Mouse (Mus musculus): ENCODE measurements at regions not wholly inside any gene's neighbourhood (a gene's known extent, or its start where the extent isn't known, plus 50 kb on each side); places are given as distances from the start of the nearest gene placed in this dataset.

DNA sequence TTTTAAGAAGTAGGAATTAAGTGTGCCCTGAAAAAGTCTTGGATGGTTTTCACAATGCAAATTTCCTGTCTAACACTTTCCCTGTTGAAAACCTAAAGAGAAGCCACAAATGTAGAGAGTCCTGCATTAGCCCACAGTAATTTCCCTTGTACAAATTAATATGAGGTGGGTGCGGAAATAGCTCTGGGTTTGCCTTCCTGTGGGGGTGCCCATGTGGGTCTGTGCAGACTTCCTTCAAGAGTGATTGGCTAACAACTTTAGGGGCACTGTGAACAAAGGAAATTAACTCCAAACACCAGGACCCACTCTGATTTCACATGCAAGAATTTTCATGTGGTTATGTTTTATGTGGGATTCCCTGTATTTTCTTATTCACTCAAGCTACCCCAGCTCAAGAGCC is 578.2 kb downstream of the Adgrl2 start:
- intact Hi-C loops (cut with DNase I) = no loop called here

DNA sequence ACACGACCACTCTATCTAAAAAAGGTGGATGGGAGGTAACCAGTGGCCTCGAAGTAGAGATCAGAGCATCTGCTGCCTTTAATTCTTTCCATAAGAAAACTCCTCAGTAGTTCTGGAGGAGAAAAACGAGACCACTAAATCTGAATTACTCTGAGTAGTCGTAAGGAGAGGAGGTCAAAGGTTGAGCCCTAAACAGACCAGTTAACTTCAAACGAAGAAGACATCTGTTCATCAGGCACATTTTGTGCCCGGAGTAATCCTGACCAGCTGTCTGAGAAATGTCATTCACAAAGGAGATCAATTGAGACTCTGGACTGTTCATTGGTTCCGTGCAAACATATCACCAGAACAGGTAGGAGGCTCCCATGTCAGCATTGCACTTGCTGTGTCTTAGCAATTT is 592.0 kb downstream of the Adgrl2 start:
- no peak for DNase-seq (ENCODE audit: extremely low spot score in 1 of 2, low spot score in 2 of 2)
- intact Hi-C loops (cut with DNase I) = no loop called here

More for the DNA sequence above, 578.2 kb downstream of the Adgrl2 start:
- DNase-seq (ENCODE audit: extremely low spot score in 1 of 2, low spot score in 2 of 2) = no peak

DNA sequence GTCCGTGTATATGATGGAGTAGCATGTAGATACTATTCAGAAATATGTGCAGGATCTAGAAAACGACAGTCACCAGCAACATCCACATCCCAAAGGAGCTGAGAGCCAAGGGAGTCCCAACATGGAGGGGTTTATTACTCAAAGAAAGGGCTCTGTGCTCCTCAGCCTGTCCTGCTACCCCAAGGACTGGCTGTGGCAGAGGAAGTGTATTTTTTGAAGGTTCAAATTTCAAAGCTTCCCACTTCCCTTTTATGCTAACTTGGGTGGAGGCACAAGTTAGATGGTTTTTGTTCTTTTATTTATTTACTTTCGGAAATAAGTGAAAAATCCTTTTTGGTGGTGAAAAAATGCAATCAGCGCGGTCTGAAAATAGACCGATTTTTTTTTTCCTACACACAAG is 602.8 kb downstream of the Adgrl2 start:
- intact Hi-C loops (cut with DNase I) = no loop called here

GRCm38 (mm10) chr3:148385712-148386111 is 604.6 kb downstream of the Adgrl2 start:
- intact Hi-C loops (cut with DNase I) = no loop called here
- no peak for DNase-seq (ENCODE audit: extremely low spot score in 1 of 2, low spot score in 2 of 2)

More for the DNA sequence above, 602.8 kb downstream of the Adgrl2 start:
- no peak for DNase-seq (ENCODE audit: extremely low spot score in 1 of 2, low spot score in 2 of 2)

- DNase-seq (ENCODE audit: extremely low spot score in 1 of 2, low spot score in 2 of 2) = no peak
- intact Hi-C loops (cut with DNase I) = no loop called here
These were observed 609.3 kb downstream of the Adgrl2 start for GRCm38 (mm10) chr3:148381057-148381456.

DNA sequence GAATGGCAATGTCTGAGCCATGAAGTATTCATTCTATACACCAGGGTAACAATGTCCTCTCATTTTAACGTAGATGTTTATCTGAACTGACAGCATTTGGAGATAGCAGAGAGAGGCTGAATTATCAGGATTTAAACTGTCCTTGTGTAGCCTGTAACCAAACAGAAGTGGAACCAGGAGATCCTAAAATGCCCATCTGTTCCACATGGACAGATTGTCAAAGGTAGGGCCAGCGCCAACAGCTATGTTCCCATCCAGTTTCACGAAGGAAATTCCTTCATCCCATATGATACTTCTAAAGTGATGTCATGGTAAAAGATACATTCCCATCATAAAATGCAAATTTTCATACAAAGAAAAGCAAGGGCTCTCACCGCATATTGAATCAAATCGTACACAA is 627.0 kb downstream of the Adgrl2 start:
- no peak for DNase-seq (ENCODE audit: extremely low spot score in 1 of 2, low spot score in 2 of 2)
- intact Hi-C loops (cut with DNase I) = no loop called here

DNA sequence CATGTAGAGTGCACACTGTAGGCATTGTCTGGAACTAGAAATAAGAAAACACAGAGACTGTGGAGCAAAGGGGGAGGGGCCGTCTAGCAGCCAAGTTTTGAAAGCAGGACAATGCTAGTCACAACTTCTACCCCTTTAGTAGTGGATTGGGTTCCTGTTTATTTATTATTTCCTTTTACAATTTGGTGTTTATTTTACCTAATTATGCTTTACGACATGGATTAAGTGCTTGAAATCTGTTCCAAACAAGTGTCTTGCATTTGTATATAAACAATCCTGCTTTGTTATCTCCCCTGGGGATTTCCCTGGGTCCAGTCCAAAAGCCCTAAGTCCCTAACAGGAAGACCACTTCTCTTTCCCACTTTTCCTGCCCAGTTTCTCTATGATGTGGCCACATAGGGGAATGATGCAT is 627.9 kb downstream of the Adgrl2 start:
- intact Hi-C loops (cut with DNase I) = no loop called here

GRCm38 (mm10) chr3:148343633-148344361 is 646.6 kb downstream of the Adgrl2 start:
- peak; percentile 16 to 87 for DNase-seq (ENCODE audit: extremely low spot score in 1 of 2, low spot score in 2 of 2)
- intact Hi-C loops (cut with DNase I) = no loop called here

More for the DNA sequence above, 627.9 kb downstream of the Adgrl2 start:
- peak in 1 of 2 experiments; percentile 40 for DNase-seq (ENCODE audit: extremely low spot score in 1 of 2, low spot score in 2 of 2)

- DNase-seq (ENCODE audit: extremely low spot score in 1 of 2, low spot score in 2 of 2) = no peak
- intact Hi-C loops (cut with DNase I) = no loop called here
These were observed 647.1 kb downstream of the Adgrl2 start for GRCm38 (mm10) chr3:148343256-148343632.

- DNase-seq (ENCODE audit: extremely low spot score in 1 of 2, low spot score in 2 of 2) = no peak
- intact Hi-C loops (cut with DNase I) = no loop called here
These were observed 651.1 kb downstream of the Adgrl2 start for GRCm38 (mm10) chr3:148339258-148339657.

DNA sequence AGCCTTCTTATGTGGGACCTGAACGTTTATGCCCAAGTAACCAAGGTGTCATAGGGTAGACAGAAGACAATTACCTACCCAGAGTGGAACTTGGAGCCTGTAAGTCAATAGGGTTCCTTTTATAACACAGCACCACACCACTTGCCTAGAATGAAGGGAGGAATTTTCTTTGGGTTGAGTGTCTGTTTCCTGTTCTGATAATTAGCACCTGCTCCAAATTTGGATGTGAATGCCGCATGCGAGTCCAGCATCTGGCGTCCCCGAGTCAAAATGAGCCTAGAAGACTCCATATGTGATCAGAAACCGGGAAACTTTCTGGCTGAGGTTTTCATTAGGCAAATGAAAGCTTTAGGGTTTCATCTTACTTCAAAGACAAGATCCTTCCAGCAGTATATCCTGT is 653.7 kb downstream of the Adgrl2 start:
- no peak for DNase-seq (ENCODE audit: extremely low spot score in 1 of 2, low spot score in 2 of 2)
- intact Hi-C loops (cut with DNase I) = no loop called here

- peak in 1 of 2 experiments; percentile 21 for DNase-seq (ENCODE audit: extremely low spot score in 1 of 2, low spot score in 2 of 2)
- intact Hi-C loops (cut with DNase I) = no loop called here
These were observed 654.3 kb downstream of the Adgrl2 start for GRCm38 (mm10) chr3:148336091-148336511.

GRCm38 (mm10) chr3:148335654-148336053 is 654.7 kb downstream of the Adgrl2 start:
- intact Hi-C loops (cut with DNase I) = no loop called here
- no peak for DNase-seq (ENCODE audit: extremely low spot score in 1 of 2, low spot score in 2 of 2)

DNA sequence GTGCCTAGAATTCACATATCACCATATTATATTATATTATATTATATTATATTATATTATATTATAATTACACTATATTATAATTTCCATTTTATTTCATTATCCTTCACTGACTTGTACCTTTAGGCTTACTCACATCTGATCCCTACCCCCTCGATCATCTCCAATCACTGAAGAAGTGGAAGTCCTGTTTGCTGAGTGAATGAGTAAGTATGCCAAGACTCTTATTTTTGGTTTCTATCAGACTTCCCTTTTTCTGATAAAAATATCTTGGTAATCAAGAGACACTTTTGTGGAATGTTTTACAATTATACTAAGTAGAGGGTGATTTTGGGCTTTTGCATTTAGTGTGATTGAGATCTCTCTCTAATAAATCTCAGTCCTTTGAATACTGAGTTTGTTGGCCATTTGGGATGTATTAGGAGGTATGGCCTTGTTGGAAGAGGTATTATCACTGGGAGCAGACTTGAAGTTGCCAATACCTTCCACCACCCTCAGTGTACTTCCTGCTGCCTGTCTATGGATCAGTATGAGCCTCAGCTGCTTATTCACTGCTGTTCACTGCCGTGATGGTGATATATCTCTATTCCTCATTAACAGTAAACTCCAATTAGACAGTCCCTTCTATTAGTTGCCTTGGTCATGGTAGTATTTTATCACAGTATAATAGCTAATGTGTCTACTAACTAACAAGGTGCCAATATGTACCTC is 665.3 kb downstream of the Adgrl2 start:
- intact Hi-C loops (cut with DNase I) = no loop called here

GRCm38 (mm10) chr3:148321894-148322293 is 668.5 kb downstream of the Adgrl2 start:
- intact Hi-C loops (cut with DNase I) = no loop called here
- DNase-seq (ENCODE audit: extremely low spot score in 1 of 2, low spot score in 2 of 2) = no peak

More for the DNA sequence above, 665.3 kb downstream of the Adgrl2 start:
- DNase-seq (ENCODE audit: extremely low spot score in 1 of 2, low spot score in 2 of 2) = no peak

DNA sequence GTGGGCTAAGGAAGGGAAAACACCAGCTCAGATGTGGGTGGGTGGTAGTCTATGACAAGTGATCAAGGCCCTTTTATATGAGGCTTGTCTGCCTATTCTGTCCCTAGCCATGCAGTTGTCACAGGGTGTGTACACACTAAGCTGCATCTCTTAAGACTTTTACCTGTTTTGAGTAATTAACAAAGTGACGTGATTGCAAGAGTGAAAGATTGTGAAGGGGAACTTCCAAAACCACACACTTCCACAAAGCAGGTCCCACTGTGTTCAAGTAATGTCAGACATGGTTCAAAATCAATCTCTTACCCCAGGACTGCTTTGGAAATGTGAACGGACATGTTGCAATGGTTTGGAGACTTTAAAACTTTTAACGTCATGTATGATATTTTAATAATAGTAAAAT is 674.2 kb downstream of the Adgrl2 start:
- intact Hi-C loops (cut with DNase I) = no loop called here
- DNase-seq (ENCODE audit: extremely low spot score in 1 of 2, low spot score in 2 of 2) = no peak

DNA sequence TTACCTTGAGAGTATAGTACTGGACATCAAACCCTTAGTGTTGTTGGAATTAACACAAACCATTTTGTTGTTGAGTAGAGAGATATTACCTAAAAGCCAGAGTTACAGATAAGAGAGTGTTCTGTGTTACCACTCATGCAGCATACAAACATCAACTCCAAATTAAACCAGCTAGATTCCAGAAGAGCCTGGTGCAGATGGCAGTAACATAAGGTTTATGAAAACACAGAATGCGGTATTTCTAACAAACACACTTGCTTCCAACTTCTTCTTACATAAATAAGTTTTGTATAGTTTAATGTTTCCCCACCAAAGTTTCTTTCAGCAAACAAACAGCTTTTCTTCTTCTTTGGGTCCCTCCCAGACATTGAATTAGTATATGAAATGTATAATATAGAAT is 675.1 kb downstream of the Adgrl2 start:
- no peak for DNase-seq (ENCODE audit: extremely low spot score in 1 of 2, low spot score in 2 of 2)
- intact Hi-C loops (cut with DNase I) = no loop called here

DNA sequence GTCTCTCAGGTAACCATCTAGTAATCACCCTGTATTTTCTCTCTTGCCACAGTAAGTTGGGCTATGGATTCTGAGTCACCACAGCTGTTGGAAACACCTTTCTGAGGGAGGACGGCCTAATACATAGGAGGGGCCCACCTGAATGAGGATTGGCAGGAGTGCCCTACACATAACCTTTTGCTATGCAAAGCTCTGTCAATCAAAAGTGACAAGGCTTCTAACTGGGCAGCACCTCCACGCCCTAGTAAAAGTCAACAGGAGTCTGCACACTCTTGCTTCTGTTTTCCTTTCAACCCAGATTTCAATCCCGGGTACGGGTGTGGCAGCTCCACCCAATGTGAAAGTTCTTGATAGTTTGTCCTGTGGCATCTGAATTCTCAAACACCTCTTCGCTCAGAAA is 694.8 kb downstream of the Adgrl2 start:
- no peak for DNase-seq (ENCODE audit: extremely low spot score in 1 of 2, low spot score in 2 of 2)
- intact Hi-C loops (cut with DNase I) = no loop called here

DNA sequence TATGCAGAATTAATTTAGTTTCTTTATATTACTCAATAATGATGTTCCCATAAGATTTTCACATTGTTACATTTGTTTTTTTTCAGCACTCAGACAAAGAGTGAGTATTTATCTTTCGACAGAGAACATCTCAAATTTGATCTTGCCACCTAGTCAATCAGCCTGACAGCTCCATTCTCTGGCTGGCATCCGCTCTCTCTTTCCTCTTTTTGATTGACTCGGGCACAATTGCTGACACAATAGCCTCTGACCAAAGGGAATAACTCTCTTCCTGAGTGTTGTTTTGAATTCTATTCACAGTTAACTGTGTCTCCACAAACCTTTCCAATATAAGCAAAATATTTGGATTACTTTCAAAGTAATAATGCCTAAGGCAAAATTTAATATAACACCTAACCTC is 711.4 kb downstream of the Adgrl2 start:
- no peak for DNase-seq (ENCODE audit: extremely low spot score in 1 of 2, low spot score in 2 of 2)
- intact Hi-C loops (cut with DNase I) = no loop called here

GRCm38 (mm10) chr3:148272159-148272848 is 718.1 kb downstream of the Adgrl2 start:
- DNase-seq (ENCODE audit: extremely low spot score in 1 of 2, low spot score in 2 of 2) = no peak
- intact Hi-C loops (cut with DNase I) = no loop called here

Measured in left cerebral cortex, postnatal 10 days (tissue).